Mouse (Mus musculus) adrenal gland, postnatal 36 days (tissue): ENCODE data around the gene Thada. TPM values are rescaled to one million over a fixed set of nuclear protein-coding genes. Genes with fewer than 3 reads are reported as not detected.

Experiments used
- DNase-seq, 2 experiments: peaks; one replicate each; pipeline ENCODE4 v3.0.0; 2021; ENCODE audit warnings: mixed read lengths in 1 of 2
- total RNA-seq, 2 experiments: library from RNA; stranded (reverse); gene quantifications; 2 replicates each; pipeline ENCODE4 v1.2.3; 2021

Thada gene
- total RNA-seq, 2 experiments from 2014 or later, result 15.6 to 20.3 TPM

GRCm38 (mm10) chr17:84351276-84351675, 114.7 kb downstream of the Thada start:
- no peak for DNase-seq

GRCm38 (mm10) chr17:84348865-84349264, 117.1 kb downstream of the Thada start:
- no peak for DNase-seq

GRCm38 (mm10) chr17:84342299-84342817, 123.6 kb downstream of the Thada start:
- peak; percentile 46 to 49 for DNase-seq

- peak in 1 of 2 experiments; percentile 35 for DNase-seq
These were observed 124.3 kb downstream of the Thada start for GRCm38 (mm10) chr17:84341686-84342085.

- no peak for DNase-seq
These were observed 125.4 kb downstream of the Thada start for GRCm38 (mm10) chr17:84340574-84340973.

- DNase-seq, result no peak
These were observed 130.0 kb downstream of the Thada start for GRCm38 (mm10) chr17:84335996-84336395.

- no peak for DNase-seq
These were observed 130.9 kb downstream of the Thada start for GRCm38 (mm10) chr17:84335076-84335475.

GRCm38 (mm10) chr17:84334241-84335014, 131.6 kb downstream of the Thada start:
- DNase-seq, result no peak

- DNase-seq, result peak; percentile 32 to 49
These were observed 133.1 kb downstream of the Thada start for GRCm38 (mm10) chr17:84332940-84333339.

GRCm38 (mm10) chr17:84330986-84331385, 135.0 kb downstream of the Thada start:
- no peak for DNase-seq

- DNase-seq, result no peak
These were observed 135.5 kb downstream of the Thada start for GRCm38 (mm10) chr17:84330506-84330905.

- DNase-seq, result no peak
These were observed 136.0 kb downstream of the Thada start for GRCm38 (mm10) chr17:84329906-84330470.

- no peak for DNase-seq
These were observed 137.5 kb downstream of the Thada start for GRCm38 (mm10) chr17:84328526-84328925.

GRCm38 (mm10) chr17:84327051-84327925, 138.7 kb downstream of the Thada start:
- no peak for DNase-seq

GRCm38 (mm10) chr17:84322176-84322575, 143.8 kb downstream of the Thada start:
- no peak for DNase-seq

- peak in 1 of 2 experiments; percentile 34 for DNase-seq
These were observed 144.7 kb downstream of the Thada start for GRCm38 (mm10) chr17:84321351-84321750.

GRCm38 (mm10) chr17:84320576-84320975, 145.4 kb downstream of the Thada start:
- peak; percentile 52 to 66 for DNase-seq

- no peak for DNase-seq
These were observed 151.7 kb downstream of the Thada start for GRCm38 (mm10) chr17:84314341-84314740.

- DNase-seq, result no peak
These were observed 152.5 kb downstream of the Thada start for GRCm38 (mm10) chr17:84313494-84313893.

- no peak for DNase-seq
These were observed 159.9 kb downstream of the Thada start for GRCm38 (mm10) chr17:84306151-84306550.

- DNase-seq, result no peak
These were observed 160.9 kb downstream of the Thada start for GRCm38 (mm10) chr17:84305074-84305473.

GRCm38 (mm10) chr17:84304141-84304540, 161.9 kb downstream of the Thada start:
- DNase-seq, result no peak
